11 mouse cellular contexts compared by ENCODE assay signal in genomic region chr5:143060774-143061385, GRCm38 (mm10). TPM values are rescaled to one million over a fixed set of nuclear protein-coding genes. Genes with fewer than 3 reads are reported as not detected.
DNase-seq lines count a peak whose midpoint lies in the region; ATAC-seq and TF ChIP-seq lines count a peak whose summit lies in the region.
"Had no signal": no experiment of that assay in that cellular context is flagged by ENCODE, and none has a peak within 500 bp of the region (broad histone marks: within the 10 kb centered on the region; RNA-seq: fewer than 3 reads in every experiment).

No protein-coding gene starts in this region.

- no peak overlapping the region for H3K4me3 ChIP-seq in heart, embryonic 14.5 days (ENCODE audit: control insufficient read depth in 1 of 2, insufficient read depth in 1 of 2, low read depth in 1 of 2, low read length in 2 of 2)
- no peak overlapping the region for H3K4me3 ChIP-seq in heart, embryonic 11.5 days (ENCODE audit: low read depth, low read length)
- no peak overlapping the region for H3K4me3 ChIP-seq in embryonic facial prominence, embryonic 11.5 days (ENCODE audit: low read depth, low read length)
- H3K4me3 ChIP-seq in intestine, postnatal 0 days (ENCODE audit: low read depth, low read length): no peak overlapping the region
- H3K4me3 ChIP-seq: myocyte had no signal

- H3K36me3 ChIP-seq in heart, embryonic 14.5 days (ENCODE audit: control insufficient read depth, insufficient read depth, low read length): peaks cover 45% of the 10 kb centered on the region
- 0 out of 2 replicates have a peak, but pooled peaks cover 2% of the 10 kb centered on the region for H3K36me3 ChIP-seq in heart, embryonic 11.5 days (ENCODE audit: control insufficient read depth, insufficient read depth, low read length)
- H3K36me3 ChIP-seq in embryonic facial prominence, embryonic 11.5 days (replicated peaks; ENCODE audit: control insufficient read depth, insufficient read depth, low read depth, low read length): no peaks in the 10 kb centered on the region
- peaks cover 39% of the 10 kb centered on the region for H3K36me3 ChIP-seq in intestine, postnatal 0 days (ENCODE audit: control insufficient read depth, insufficient read depth)

- H3K9me3 ChIP-seq in heart, embryonic 14.5 days (ENCODE audit: control insufficient read depth, low read length): no peaks in the 10 kb centered on the region
- H3K9me3 ChIP-seq in heart, embryonic 11.5 days (replicated peaks; ENCODE audit: control insufficient read depth, low read length): no peaks in the 10 kb centered on the region
- no peaks in the 10 kb centered on the region for H3K9me3 ChIP-seq in embryonic facial prominence, embryonic 11.5 days (replicated peaks; ENCODE audit: control insufficient read depth, low read length)
- H3K9me3 ChIP-seq in intestine, postnatal 0 days (ENCODE audit: control insufficient read depth): no peaks in the 10 kb centered on the region

- TF ChIP-seq CTCF in intestine, postnatal 0 days (IDR thresholded peaks at IDR 0.05; ENCODE audit: low read depth): no peak

- H3K27me3 ChIP-seq in heart, embryonic 14.5 days (ENCODE audit: control insufficient read depth, insufficient read depth, low read length): no peaks in the 10 kb centered on the region
- H3K27me3 ChIP-seq in heart, embryonic 11.5 days (ENCODE audit: control insufficient read depth, insufficient read depth, low read length): no peaks in the 10 kb centered on the region
- H3K27me3 ChIP-seq in embryonic facial prominence, embryonic 11.5 days (ENCODE audit: control insufficient read depth, insufficient read depth, low read length): no peaks in the 10 kb centered on the region
- H3K27me3 ChIP-seq in intestine, postnatal 0 days (replicated peaks; ENCODE audit: control insufficient read depth, insufficient read depth, low read length): no peaks in the 10 kb centered on the region

- peaks cover 18 to 59% of the 10 kb centered on the region in 2 experiments for H3K4me1 ChIP-seq in heart, embryonic 14.5 days (ENCODE audit: control insufficient read depth in 2 of 2, insufficient read depth in 2 of 2, low read length in 2 of 2)
- H3K4me1 ChIP-seq in heart, embryonic 11.5 days (ENCODE audit: control insufficient read depth, insufficient read depth, low read length): peaks cover 49% of the 10 kb centered on the region
- no peaks in the 10 kb centered on the region for H3K4me1 ChIP-seq in embryonic facial prominence, embryonic 11.5 days (ENCODE audit: control insufficient read depth, insufficient read depth, low read length)
- H3K4me1 ChIP-seq in intestine, postnatal 0 days (replicated peaks; ENCODE audit: control insufficient read depth, insufficient read depth, low read length): no peaks in the 10 kb centered on the region

- DNase-seq in embryonic facial prominence, embryonic 11.5 days (ENCODE audit: low spot score): no peak
- DNase-seq in neural tube, embryonic 10.5 days (ENCODE audit: extremely low spot score, low spot score): peak; percentile 25
- DNase-seq in urinary bladder, postnatal 14 days (ENCODE audit: low spot score): no peak
- DNase-seq in thymus, adult 18-20 months: no peak
- DNase-seq in cerebellum, adult 11-12 months: no peak
- DNase-seq: kidney, postnatal 10 days; thymus, postnatal 36 days had no signal

- no peak overlapping the region for H3K4me2 ChIP-seq in heart, embryonic 14.5 days (ENCODE audit: low read length)
- H3K4me2 ChIP-seq in heart, embryonic 11.5 days: no peak overlapping the region
- H3K4me2 ChIP-seq in embryonic facial prominence, embryonic 11.5 days (ENCODE audit: low read depth, low read length): no peak overlapping the region
- H3K4me2 ChIP-seq in intestine, postnatal 0 days (replicated peaks; ENCODE audit: low read depth): no peak overlapping the region

- ATAC-seq in heart, embryonic 14.5 days (ENCODE audit: insufficient number of reproducible peaks, insufficient read depth, low FRiP score, low read depth): no peak
- no peak for ATAC-seq in heart, embryonic 11.5 days (replicated peaks; ENCODE audit: insufficient number of reproducible peaks, low FRiP score, low TSS enrichment)
- ATAC-seq in embryonic facial prominence, embryonic 11.5 days (replicated peaks; ENCODE audit: insufficient number of reproducible peaks, low FRiP score, low TSS enrichment, low read depth): 0 out of 2 replicates have a peak, but pooled peaks have one; percentile 14
- ATAC-seq in intestine, postnatal 0 days: peak; percentile 80

- H3K27ac ChIP-seq in heart, embryonic 14.5 days (replicated peaks in 1 of 2; ENCODE audit: control insufficient read depth in 1 of 2, insufficient read depth in 1 of 2, low read depth in 2 of 2, low read length in 2 of 2): peak overlapping the region in 1 of 2 experiments; percentile 68; a peak in 2 of 4 replicates
- H3K27ac ChIP-seq in heart, embryonic 11.5 days (ENCODE audit: low read depth, low read length): no peak overlapping the region
- no peak overlapping the region for H3K27ac ChIP-seq in embryonic facial prominence, embryonic 11.5 days (replicated peaks; ENCODE audit: low read depth, low read length)
- no peak overlapping the region for H3K27ac ChIP-seq in intestine, postnatal 0 days (ENCODE audit: low read depth, low read length)

- WGBS in heart, embryonic 14.5 days: 45% methylated on average over 2 of the region's 2 CpGs
- whole genome bisulfite sequencing in heart, embryonic 11.5 days (ENCODE audit: insufficient replicate concordance): 26% methylated on average over 2 of the region's 2 CpGs
- WGBS in embryonic facial prominence, embryonic 11.5 days: 20% methylated on average over 2 of the region's 2 CpGs
- 31% methylated on average over 2 of the region's 2 CpGs for WGBS in intestine, postnatal 0 days

- peak overlapping the region; percentile 34; the same call in 1 of the 2 replicates for H3K9ac ChIP-seq in heart, embryonic 14.5 days (ENCODE audit: low read length)
- no peak overlapping the region for H3K9ac ChIP-seq in heart, embryonic 11.5 days (ENCODE audit: low read depth, low read length)
- no peak overlapping the region for H3K9ac ChIP-seq in embryonic facial prominence, embryonic 11.5 days (replicated peaks; ENCODE audit: low read length)
- H3K9ac ChIP-seq in intestine, postnatal 0 days (ENCODE audit: low read depth, low read length): no peak overlapping the region

RNA-seq across cellular contexts. Expression of gene Rnf216, which starts 51.9 kb away (rescaled TPM):
- polyA plus RNA-seq in heart, embryonic 14.5 days (2014; fragmentation: Nextera tagmentation; extraction: Ambion mirVana): 23.2 and 26.5 TPM in 2 replicates
- polyA plus RNA-seq in heart, embryonic 11.5 days (2014; fragmentation: Nextera tagmentation; extraction: Ambion mirVana): 22.8 and 35.2 TPM in 2 replicates
- polyA plus RNA-seq in embryonic facial prominence, embryonic 11.5 days (2014; fragmentation: Nextera tagmentation; extraction: Ambion mirVana): 34.4 and 35.6 TPM in 2 replicates
- 16.9 and 20.6 TPM in 2 replicates for polyA plus RNA-seq in intestine, postnatal 0 days (2015; fragmentation: Nextera tagmentation; extraction: Ambion mirVana)

Comparison
In these comparisons a context has a peak if more than half of its experiments do, and no peak if none do; other contexts are left out.
1. ATAC-seq: peak in embryonic facial prominence, embryonic 11.5 days (single experiment) and intestine, postnatal 0 days (single experiment); none in heart, embryonic 14.5 days (single experiment) and heart, embryonic 11.5 days (single experiment).